17 mouse cellular contexts compared by ENCODE assay signal in genomic region chr14:80683282-80683681, GRCm38 (mm10).
DNase-seq lines count a peak whose midpoint lies in the region; ATAC-seq lines count a peak whose summit lies in the region.
"Had no signal": no experiment of that assay in that cellular context is flagged by ENCODE, and none has a peak within 500 bp of the region (broad histone marks: within the 10 kb centered on the region; RNA-seq: fewer than 3 reads in every experiment).

No protein-coding gene starts in this region.

- no peaks in the 10 kb centered on the region for H3K36me3 ChIP-seq in midbrain, embryonic 13.5 days
- no peaks in the 10 kb centered on the region for H3K36me3 ChIP-seq in midbrain, embryonic 11.5 days (ENCODE audit: control insufficient read depth, insufficient read depth, low read length)
- H3K36me3 ChIP-seq in midbrain, embryonic 15.5 days (replicated peaks), result no peaks in the 10 kb centered on the region
- H3K36me3 ChIP-seq in stomach, embryonic 16.5 days (ENCODE audit: control insufficient read depth, insufficient read depth, low read length), result no peaks in the 10 kb centered on the region
- H3K36me3 ChIP-seq: embryonic facial prominence, embryonic 13.5 days; intestine, embryonic 15.5 days; liver, embryonic 13.5 days had no signal

- H3K27me3 ChIP-seq in midbrain, embryonic 13.5 days, result no peaks in the 10 kb centered on the region
- H3K27me3 ChIP-seq in midbrain, embryonic 11.5 days (ENCODE audit: control insufficient read depth, insufficient read depth, low read length), result no peaks in the 10 kb centered on the region
- no peaks in the 10 kb centered on the region for H3K27me3 ChIP-seq in midbrain, embryonic 15.5 days (replicated peaks)
- no peaks in the 10 kb centered on the region for H3K27me3 ChIP-seq in stomach, embryonic 16.5 days (ENCODE audit: control insufficient read depth, insufficient read depth, low read length)
- H3K27me3 ChIP-seq: CH12.LX; embryonic facial prominence, embryonic 13.5 days; intestine, embryonic 15.5 days; liver, embryonic 13.5 days had no signal

- ATAC-seq in cerebellum, adult (ENCODE audit: insufficient number of reproducible peaks, low FRiP score, low TSS enrichment), result peak; percentile 20; the same call in 1 of the 2 replicates
- ATAC-seq in midbrain, embryonic 13.5 days, result no peak
- ATAC-seq in midbrain, embryonic 11.5 days (ENCODE audit: low FRiP score), result no peak
- ATAC-seq in midbrain, embryonic 15.5 days (replicated peaks), result no peak
- ATAC-seq in stomach, embryonic 16.5 days (ENCODE audit: insufficient read depth, low FRiP score), result peak; percentile 21; the same call in 1 of the 2 replicates
- ATAC-seq: intestine, embryonic 15.5 days had no signal

- 0 out of 2 replicates have a peak, but pooled peaks cover 3% of the 10 kb centered on the region for H3K4me1 ChIP-seq in midbrain, embryonic 13.5 days (replicated peaks)
- H3K4me1 ChIP-seq in midbrain, embryonic 11.5 days (ENCODE audit: control insufficient read depth, insufficient read depth, low read length), result no peaks in the 10 kb centered on the region
- peaks cover 5% of the 10 kb centered on the region; the same call in 1 of the 2 replicates for H3K4me1 ChIP-seq in midbrain, embryonic 15.5 days
- H3K4me1 ChIP-seq in stomach, embryonic 16.5 days (ENCODE audit: control insufficient read depth, insufficient read depth, low read length), result no peaks in the 10 kb centered on the region
- H3K4me1 ChIP-seq: embryonic facial prominence, embryonic 13.5 days; intestine, embryonic 15.5 days; liver, embryonic 13.5 days had no signal

- H3K4me3 ChIP-seq in midbrain, embryonic 13.5 days (replicated peaks), result no peak overlapping the region
- no peak overlapping the region for H3K4me3 ChIP-seq in midbrain, embryonic 11.5 days (ENCODE audit: low read depth, low read length)
- no peak overlapping the region for H3K4me3 ChIP-seq in midbrain, embryonic 15.5 days
- no peak overlapping the region for H3K4me3 ChIP-seq in stomach, embryonic 16.5 days (replicated peaks; ENCODE audit: low read length)
- H3K4me3 ChIP-seq: embryonic facial prominence, embryonic 13.5 days; intestine, embryonic 15.5 days; liver, embryonic 13.5 days had no signal

- H3K4me2 ChIP-seq in midbrain, embryonic 13.5 days (replicated peaks), result 0 out of 2 replicates have a peak overlapping the region, but pooled peaks have one; percentile 6
- H3K4me2 ChIP-seq in midbrain, embryonic 11.5 days, result no peak overlapping the region
- no peak overlapping the region for H3K4me2 ChIP-seq in midbrain, embryonic 15.5 days
- H3K4me2 ChIP-seq in stomach, embryonic 16.5 days (ENCODE audit: low read depth, low read length), result no peak overlapping the region
- H3K4me2 ChIP-seq: embryonic facial prominence, embryonic 13.5 days; intestine, embryonic 15.5 days; liver, embryonic 13.5 days had no signal

- no peak overlapping the region for H3K27ac ChIP-seq in midbrain, embryonic 13.5 days
- H3K27ac ChIP-seq in midbrain, embryonic 11.5 days (ENCODE audit: low read depth, low read length), result no peak overlapping the region
- peak overlapping the region; percentile 18; the same call in 1 of the 2 replicates for H3K27ac ChIP-seq in midbrain, embryonic 15.5 days
- no peak overlapping the region for H3K27ac ChIP-seq in stomach, embryonic 16.5 days (ENCODE audit: low read length)
- H3K27ac ChIP-seq: embryonic facial prominence, embryonic 13.5 days; intestine, embryonic 15.5 days; kidney, postnatal 0 days; liver, embryonic 13.5 days had no signal

- no peak for DNase-seq in cerebellum, adult 9-11 months
- no peak for DNase-seq in midbrain, embryonic 11.5 days (ENCODE audit: low spot score, missing footprints)
- no peak for DNase-seq in layer of hippocampus, postnatal 25 days (ENCODE audit: extremely low spot score in 1 of 2, low spot score in 1 of 2)
- no peak for DNase-seq in adrenal gland, adult 2 months
- DNase-seq: cerebellum, adult 11-12 months; gastrocnemius, postnatal 25 days; layer of hippocampus, adult 9-11 months; liver, embryonic 13.5 days; thymus, postnatal 25 days had no signal

- H3K9ac ChIP-seq in midbrain, embryonic 13.5 days (replicated peaks), result 0 out of 2 replicates have a peak overlapping the region, but pooled peaks have one; percentile 7
- no peak overlapping the region for H3K9ac ChIP-seq in midbrain, embryonic 11.5 days (ENCODE audit: low read length)
- no peak overlapping the region for H3K9ac ChIP-seq in midbrain, embryonic 15.5 days
- H3K9ac ChIP-seq in stomach, embryonic 16.5 days (ENCODE audit: low read length), result no peak overlapping the region
- H3K9ac ChIP-seq: embryonic facial prominence, embryonic 13.5 days; intestine, embryonic 15.5 days; liver, embryonic 13.5 days had no signal

- 43% methylated on average over 7 of the region's 7 CpGs for whole genome bisulfite sequencing in midbrain, embryonic 13.5 days
- 51% methylated on average over 7 of the region's 7 CpGs for WGBS in midbrain, embryonic 11.5 days
- WGBS in midbrain, embryonic 15.5 days, result 38% methylated on average over 7 of the region's 7 CpGs
- 57% methylated on average over 7 of the region's 7 CpGs for WGBS in stomach, embryonic 16.5 days

- no peaks in the 10 kb centered on the region for H3K9me3 ChIP-seq in midbrain, embryonic 13.5 days
- no peaks in the 10 kb centered on the region for H3K9me3 ChIP-seq in midbrain, embryonic 11.5 days (ENCODE audit: control insufficient read depth, low read length)
- H3K9me3 ChIP-seq in midbrain, embryonic 15.5 days, result no peaks in the 10 kb centered on the region
- H3K9me3 ChIP-seq in stomach, embryonic 16.5 days (replicated peaks; ENCODE audit: control insufficient read depth, low read length), result no peaks in the 10 kb centered on the region
- H3K9me3 ChIP-seq: embryonic facial prominence, embryonic 13.5 days; intestine, embryonic 15.5 days; liver, embryonic 13.5 days had no signal

Comparison
In these comparisons a context has a peak if more than half of its experiments do, and no peak if none do; other contexts are left out.
1. ATAC-seq: peak in cerebellum, adult (single experiment) and stomach, embryonic 16.5 days (single experiment); none in midbrain, embryonic 13.5 days (single experiment), midbrain, embryonic 11.5 days (single experiment) and midbrain, embryonic 15.5 days (single experiment).